Mouse (Mus musculus) lung, embryonic 14.5 days (tissue): ENCODE data around the gene Mark4. TPM values are rescaled to one million over a fixed set of nuclear protein-coding genes. Genes with fewer than 3 reads are reported as not detected.

Source experiments
- ATAC-seq: fragments of 200-750 bp; cut with Nextera tagmentation; 2 replicates; pipeline ENCODE4 v1.8.0; 2017; ENCODE audit warnings: mild to moderate bottlenecking, moderate TSS enrichment, moderate library complexity; ENCODE audit not compliant: insufficient read depth
- DNase-seq: peaks from one replicate; pipeline ENCODE4 v3.0.0-alpha.2; 2015
- H3K27ac ChIP-seq: fragments of 300-500 bp; sonication (generic); 2 replicates; pipeline ENCODE4 v1.5.1; 2014; ENCODE audit warnings: low read depth, mild to moderate bottlenecking, moderate library complexity
- H3K27me3 ChIP-seq: fragments of 300-500 bp; sonication (generic); 2 replicates; pipeline ENCODE4 v1.6.1; 2014; ENCODE audit warnings: low read length, control low read depth; ENCODE audit not compliant: insufficient read depth
- H3K36me3 ChIP-seq: fragments of 300-500 bp; sonication (generic); 2 replicates; pipeline ENCODE4 v1.6.1; 2014; ENCODE audit warnings: control low read depth; ENCODE audit not compliant: insufficient read depth
- H3K4me1 ChIP-seq: fragments of 300-500 bp; sonication (generic); 2 replicates; pipeline ENCODE4 v1.6.1; 2014; ENCODE audit warnings: antibody characterized with exemption, control low read depth; ENCODE audit not compliant: insufficient read depth
- H3K4me2 ChIP-seq: fragments of 300-500 bp; sonication (generic); 2 replicates; pipeline ENCODE4 v1.6.1; 2014; ENCODE audit warnings: mild to moderate bottlenecking
- H3K4me3 ChIP-seq: fragments of 300-500 bp; sonication (generic); 2 replicates; pipeline ENCODE4 v1.5.1; 2014; ENCODE audit warnings: low read depth, low read length
- H3K9ac ChIP-seq: fragments of 300-500 bp; sonication (generic); 2 replicates; pipeline ENCODE4 v1.6.1; 2014
- H3K9me3 ChIP-seq: fragments of 300-500 bp; sonication (generic); 2 replicates; pipeline ENCODE4 v1.6.1; 2016; ENCODE audit warnings: low read depth, low read length, control low read depth
- CTCF ChIP-seq: IDR thresholded peaks from 2 replicates; pipeline ENCODE4 v1.5.1; 2016; ENCODE audit warnings: antibody characterized with exemption, low read depth
- WGBS: fragments of 180-500 bp; shearing (Covaris S2); extraction: QIAGEN DNeasy Blood & Tissue Kit; methylation state at CpG from one replicate; pipeline ENCODE4 v1.1.7; 2014; 5-methylcytosine and 5-hydroxymethylcytosine counted together
- polyA plus RNA-seq: library from polyadenylated mRNA; unstranded; fragments of >200 nt; fragmentation: Nextera tagmentation; extraction: Ambion mirVana; gene quantifications from 2 replicates; pipeline ENCODE4 v1.2.1, GENCODE M21; 2014

Gene Mark4
- polyA plus RNA-seq, 1 experiment from 2014 or later: 11.1 TPM

DNA sequence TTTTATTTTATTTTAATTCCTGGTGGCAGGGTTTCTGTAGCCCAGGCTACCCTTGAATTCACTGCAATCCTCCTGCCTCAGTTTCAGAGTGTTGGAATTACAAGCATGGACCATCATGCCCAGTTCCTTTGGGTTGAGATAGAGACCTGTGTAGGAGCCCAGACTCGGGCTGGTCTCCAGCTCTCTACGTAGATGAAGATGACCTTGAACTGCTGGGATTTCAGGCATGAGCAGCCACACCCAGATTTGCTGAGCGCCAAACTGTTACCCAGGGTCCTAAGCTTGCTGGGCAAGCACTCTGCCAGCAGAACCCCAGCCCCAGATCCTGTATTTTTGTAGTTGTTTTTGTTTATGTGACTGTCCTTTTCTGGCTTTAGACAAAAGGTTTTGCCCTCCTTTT, 45.1 kb downstream of the Mark4 start:
- H3K36me3 ChIP-seq: no peaks in the 10 kb centered on the region
- DNase-seq (no peak), ATAC-seq (no peak)
- no peak overlapping the region for H3K9ac ChIP-seq
- H3K27me3 ChIP-seq: no peaks in the 10 kb centered on the region
- WGBS: 85% methylated on average over 3 of the region's 3 CpGs
- no peak overlapping the region for H3K27ac ChIP-seq
- H3K9me3 ChIP-seq: peaks cover 3% of the 10 kb centered on the region; the same call in 1 of the 2 replicates
- TF ChIP-seq CTCF: no peak
- no peak overlapping the region for H3K4me3 ChIP-seq
- H3K4me1 ChIP-seq: no peaks in the 10 kb centered on the region
- H3K4me2 ChIP-seq: no peak overlapping the region

DNA sequence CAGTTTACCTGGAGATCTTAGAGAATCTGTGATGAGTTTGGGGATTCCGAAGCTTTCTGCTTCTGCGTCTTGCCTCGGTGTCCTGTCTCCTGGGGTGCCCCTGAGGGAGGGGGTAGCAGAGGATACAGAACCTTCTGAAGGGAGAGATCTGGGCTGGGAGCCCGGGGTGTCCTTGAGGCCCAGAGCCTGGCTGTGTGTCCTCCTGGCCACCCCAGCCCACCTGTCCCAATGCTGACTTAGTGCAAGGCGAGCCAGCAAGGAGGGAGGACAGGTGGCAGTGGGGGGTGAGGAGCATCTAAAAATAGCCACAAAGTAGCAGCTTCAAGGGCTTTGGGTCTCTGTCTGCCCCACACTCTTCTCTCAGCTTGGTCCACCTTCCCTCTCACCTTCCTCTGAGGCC, 46.8 kb downstream of the Mark4 start:
- no peaks in the 10 kb centered on the region for H3K36me3 ChIP-seq
- no peak for ATAC-seq
- no peak for DNase-seq
- no peak for TF ChIP-seq CTCF
- H3K4me3 ChIP-seq: no peak overlapping the region
- H3K27me3 ChIP-seq: no peaks in the 10 kb centered on the region
- no peak overlapping the region for H3K9ac ChIP-seq
- H3K27ac ChIP-seq: no peak overlapping the region
- H3K9me3 ChIP-seq: peaks cover 3% of the 10 kb centered on the region; the same call in 1 of the 2 replicates
- H3K4me1 ChIP-seq: no peaks in the 10 kb centered on the region
- 68% methylated on average over 5 of the region's 5 CpGs for WGBS
- H3K4me2 ChIP-seq: no peak overlapping the region

DNA sequence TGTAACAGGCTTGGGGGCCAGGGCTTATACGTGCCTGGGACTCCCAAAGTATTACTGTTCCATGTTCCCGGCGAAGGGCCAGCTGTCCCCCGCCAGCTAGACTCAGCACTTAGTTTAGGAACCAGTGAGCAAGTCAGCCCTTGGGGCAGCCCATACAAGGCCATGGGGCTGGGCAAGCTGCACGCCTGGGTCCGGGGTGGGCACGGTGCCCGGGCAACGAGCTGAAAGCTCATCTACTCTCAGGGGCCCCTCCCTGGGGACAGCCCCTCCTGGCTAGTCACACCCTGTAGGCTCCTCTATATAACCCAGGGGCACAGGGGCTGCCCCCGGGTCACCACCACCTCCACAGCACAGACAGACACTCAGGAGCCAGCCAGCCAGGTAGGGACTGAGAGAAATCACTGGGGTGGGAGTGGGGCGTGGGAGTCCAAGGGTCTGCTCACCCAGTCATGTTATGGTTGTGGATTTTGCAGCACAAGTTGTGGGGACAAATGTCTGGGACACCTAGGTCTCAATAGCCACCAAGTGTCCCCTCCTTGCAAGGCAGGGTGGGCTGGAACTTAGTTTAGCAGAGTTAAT, 47.8 kb downstream of the Mark4 start:
- no peak for TF ChIP-seq CTCF
- H3K36me3 ChIP-seq: no peaks in the 10 kb centered on the region
- H3K27ac ChIP-seq: no peak overlapping the region
- peaks cover 3% of the 10 kb centered on the region; the same call in 1 of the 2 replicates for H3K9me3 ChIP-seq
- H3K9ac ChIP-seq: no peak overlapping the region
- no peak overlapping the region for H3K4me3 ChIP-seq
- no peak overlapping the region for H3K4me2 ChIP-seq
- whole genome bisulfite sequencing: 74% methylated on average over 11 of the region's 11 CpGs
- DNase-seq (no peak), ATAC-seq (no peak)
- H3K4me1 ChIP-seq: no peaks in the 10 kb centered on the region
- no peaks in the 10 kb centered on the region for H3K27me3 ChIP-seq

DNA sequence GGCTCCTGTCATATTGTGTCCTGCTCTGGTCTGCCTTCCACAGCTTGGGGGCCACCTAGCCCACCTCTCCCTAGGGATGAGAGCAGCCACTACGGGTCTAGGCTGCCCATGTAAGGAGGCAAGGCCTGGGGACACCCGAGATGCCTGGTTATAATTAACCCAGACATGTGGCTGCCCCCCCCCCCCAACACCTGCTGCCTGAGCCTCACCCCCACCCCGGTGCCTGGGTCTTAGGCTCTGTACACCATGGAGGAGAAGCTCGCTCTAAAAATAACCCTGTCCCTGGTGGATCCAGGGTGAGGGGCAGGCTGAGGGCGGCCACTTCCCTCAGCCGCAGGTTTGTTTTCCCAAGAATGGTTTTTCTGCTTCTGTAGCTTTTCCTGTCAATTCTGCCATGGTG, 48.9 kb downstream of the Mark4 start:
- Histone ChIP-seq H3K4me1 (no peaks in the 10 kb centered on the region), H3K4me2 (no peak overlapping the region), H3K36me3 (no peaks in the 10 kb centered on the region), H3K27ac (no peak overlapping the region), H3K9ac (no peak overlapping the region), H3K9me3 (peaks cover 3% of the 10 kb centered on the region; the same call in 1 of the 2 replicates), H3K4me3 (no peak overlapping the region), H3K27me3 (peaks cover 5% of the 10 kb centered on the region)
- DNase-seq (no peak), ATAC-seq (no peak)
- WGBS: 45% methylated on average over 6 of the region's 6 CpGs
- no peak for TF ChIP-seq CTCF

DNA sequence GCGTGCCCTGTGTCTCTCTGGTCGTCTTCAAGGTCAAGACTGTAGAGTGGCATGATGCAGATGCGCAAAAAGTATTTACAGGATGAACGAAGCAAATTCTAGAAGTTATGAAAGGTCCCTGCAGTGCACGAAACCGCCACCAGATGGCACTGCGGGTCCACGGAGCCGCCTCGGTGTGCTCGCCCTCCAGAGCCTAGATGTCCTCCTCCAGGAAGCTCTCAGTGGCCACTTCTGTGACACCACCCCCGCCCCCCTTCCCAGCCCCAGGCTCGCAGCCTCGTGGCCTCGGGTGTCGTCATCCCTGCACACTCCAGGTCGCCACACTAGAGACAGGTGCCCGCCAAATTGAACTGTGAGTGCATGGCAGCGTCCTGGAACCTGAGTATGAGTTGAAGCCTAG, 53.2 kb downstream of the Mark4 start:
- Histone ChIP-seq H3K4me3 (no peak overlapping the region), H3K36me3 (no peaks in the 10 kb centered on the region), H3K9ac (no peak overlapping the region), H3K9me3 (peaks cover 4% of the 10 kb centered on the region; the same call in 1 of the 2 replicates), H3K27ac (no peak overlapping the region), H3K27me3 (peaks cover 32% of the 10 kb centered on the region), H3K4me1 (no peaks in the 10 kb centered on the region), H3K4me2 (peak overlapping the region; percentile 37; the same call in 1 of the 2 replicates)
- 1% methylated on average over 19 of the region's 19 CpGs for WGBS
- peak; percentile 99 for TF ChIP-seq CTCF
- peak; percentile 92 for DNase-seq
- peak; percentile 64 for ATAC-seq

DNA sequence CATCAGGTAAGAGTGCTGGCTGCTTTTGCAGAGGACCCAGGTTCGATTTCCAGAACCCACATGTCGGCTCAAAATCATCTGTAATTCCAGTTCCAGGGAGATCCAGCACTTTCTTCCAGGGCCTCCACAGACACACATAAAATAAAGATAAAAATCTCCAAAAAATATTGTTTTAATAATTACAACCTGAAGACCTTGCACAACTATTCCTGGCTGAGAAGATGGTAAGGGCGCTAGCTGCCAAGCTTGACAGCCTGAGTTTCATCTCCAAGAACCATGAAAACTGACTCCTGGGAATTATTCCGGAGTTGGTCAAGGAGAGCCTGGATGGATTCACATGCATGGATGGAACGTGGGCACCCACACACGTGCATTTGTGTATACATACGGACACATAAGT, 54.1 kb downstream of the Mark4 start, which contains the start of gene Ckm:
Gene Ckm, plus strand, starts transcription at position 301 of the 400 bp plus-strand sequence.
- Histone ChIP-seq H3K9me3 (peaks cover 4% of the 10 kb centered on the region; the same call in 1 of the 2 replicates), H3K4me3 (peak within 1 kb of the TSS; percentile 59), H3K9ac (peak within 1 kb of the TSS; percentile 49), H3K4me2 (peak within 1 kb of the TSS; percentile 96), H3K4me1 (no peaks in the 10 kb centered on the region), H3K36me3 (no peaks in the 10 kb centered on the region), H3K27ac (no peak within 1 kb of the TSS), H3K27me3 (peaks cover 34% of the 10 kb centered on the region)
- ATAC-seq (no peak), DNase-seq (no peak)
- TF ChIP-seq CTCF: no peak
- 47% methylated on average over 7 of the region's 7 CpGs for WGBS

DNA sequence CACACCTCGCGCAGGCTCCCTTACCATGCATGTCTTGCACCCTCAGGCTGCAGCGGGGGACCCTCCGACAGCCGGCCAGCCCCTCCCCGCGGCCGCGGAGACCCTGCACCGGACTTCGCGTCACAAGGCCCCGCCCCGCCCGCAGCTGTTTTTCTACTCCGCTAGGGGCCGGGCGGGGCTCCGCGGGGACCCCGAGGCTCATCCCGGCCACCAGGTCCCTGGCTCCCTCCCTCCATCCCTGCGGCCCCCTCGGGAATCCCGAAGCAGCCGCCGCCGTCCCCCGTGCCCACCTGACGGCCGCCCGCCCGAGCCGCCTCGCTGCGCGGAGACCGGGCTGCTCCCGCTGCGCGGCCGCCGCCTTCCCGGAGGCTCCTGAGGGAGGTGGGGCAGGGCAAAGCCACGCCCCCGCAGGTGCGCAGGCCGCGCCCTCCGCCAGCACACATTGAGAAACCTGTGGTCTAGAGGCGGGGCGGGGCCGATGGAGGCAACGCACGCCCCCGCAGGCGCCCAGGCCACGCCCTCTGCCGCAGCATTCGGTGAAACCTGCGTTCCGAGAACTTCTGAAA, 54.8 kb downstream of the Mark4 start, which contains the start of gene Klc3:
Gene Klc3, minus strand, starts transcription at position 374 of the 566 bp plus-strand sequence.
- Histone ChIP-seq H3K4me2 (peak within 1 kb of the TSS; percentile 96), H3K27ac (no peak within 1 kb of the TSS), H3K4me1 (no peaks in the 10 kb centered on the region), H3K36me3 (no peaks in the 10 kb centered on the region), H3K9ac (peak within 1 kb of the TSS; percentile 49), H3K4me3 (peak within 1 kb of the TSS; percentile 59), H3K27me3 (peaks cover 38% of the 10 kb centered on the region), H3K9me3 (peaks cover 4% of the 10 kb centered on the region; the same call in 1 of the 2 replicates)
- peak; percentile 81 for DNase-seq
- TF ChIP-seq CTCF: no peak
- ATAC-seq: peak; percentile 54
- under 1% methylated on average over 62 of the region's 62 CpGs for WGBS
